ENCODE assay signal across 17 mouse cellular contexts in genomic region chr14:48559736-48560135, GRCm38 (mm10).
DNase-seq lines count a peak whose midpoint lies in the region; ATAC-seq and TF ChIP-seq lines count a peak whose summit lies in the region.
"Had no signal": no experiment of that assay in that cellular context is flagged by ENCODE, and none has a peak within 500 bp of the region (broad histone marks: within the 10 kb centered on the region; RNA-seq: fewer than 3 reads in every experiment).

No protein-coding gene starts in this region.

- no peaks in the 10 kb centered on the region for H3K9me3 ChIP-seq in heart, postnatal 0 days (replicated peaks; ENCODE audit: control insufficient read depth, low read length)
- no peaks in the 10 kb centered on the region for H3K9me3 ChIP-seq in liver, embryonic 13.5 days (replicated peaks)
- H3K9me3 ChIP-seq in forebrain, postnatal 0 days (ENCODE audit: low read length): no peaks in the 10 kb centered on the region
- H3K9me3 ChIP-seq: heart, embryonic 12.5 days; midbrain, embryonic 12.5 days had no signal

- intact Hi-C loops in heart, postnatal 25 days (cut with DNase I): no loop called here

- 0 out of 2 replicates have a peak, but pooled peaks cover 3% of the 10 kb centered on the region for H3K4me1 ChIP-seq in heart, postnatal 0 days (ENCODE audit: control insufficient read depth, insufficient read depth)
- no peaks in the 10 kb centered on the region for H3K4me1 ChIP-seq in thymus, adult 2 months (replicated peaks; ENCODE audit: control insufficient read depth, insufficient read depth, low read length)
- peaks cover 15% of the 10 kb centered on the region for H3K4me1 ChIP-seq in liver, embryonic 13.5 days (replicated peaks)
- H3K4me1 ChIP-seq in forebrain, postnatal 0 days (ENCODE audit: insufficient read depth): no peaks in the 10 kb centered on the region
- H3K4me1 ChIP-seq: midbrain, embryonic 12.5 days had no signal

- H3K36me3 ChIP-seq in heart, postnatal 0 days (replicated peaks; ENCODE audit: control insufficient read depth, insufficient read depth, low read length): no peaks in the 10 kb centered on the region
- H3K36me3 ChIP-seq in thymus, adult 2 months (ENCODE audit: control insufficient read depth, insufficient read depth, low read length): no peaks in the 10 kb centered on the region
- H3K36me3 ChIP-seq in liver, embryonic 13.5 days: no peaks in the 10 kb centered on the region
- H3K36me3 ChIP-seq in forebrain, postnatal 0 days (ENCODE audit: insufficient read depth): no peaks in the 10 kb centered on the region
- H3K36me3 ChIP-seq: heart, embryonic 12.5 days; midbrain, embryonic 12.5 days had no signal

- H3K27ac ChIP-seq in heart, postnatal 0 days (ENCODE audit: low read depth): no peak overlapping the region
- H3K27ac ChIP-seq in thymus, adult 2 months (ENCODE audit: control insufficient read depth, insufficient read depth, low read length): no peak overlapping the region
- no peak overlapping the region for H3K27ac ChIP-seq in liver, embryonic 13.5 days
- H3K27ac ChIP-seq in forebrain, postnatal 0 days (ENCODE audit: low read depth, low read length): no peak overlapping the region
- H3K27ac ChIP-seq: midbrain, embryonic 12.5 days had no signal

- H3K9ac ChIP-seq in heart, postnatal 0 days (replicated peaks; ENCODE audit: low read depth, low read length): no peak overlapping the region
- no peak overlapping the region for H3K9ac ChIP-seq in liver, embryonic 13.5 days
- H3K9ac ChIP-seq in forebrain, postnatal 0 days: no peak overlapping the region
- H3K9ac ChIP-seq: heart, embryonic 12.5 days; midbrain, embryonic 12.5 days had no signal

- H3K4me2 ChIP-seq in heart, postnatal 0 days (ENCODE audit: low read depth, low read length): no peak overlapping the region
- H3K4me2 ChIP-seq in liver, embryonic 13.5 days: no peak overlapping the region
- no peak overlapping the region for H3K4me2 ChIP-seq in forebrain, postnatal 0 days (ENCODE audit: low read depth)
- H3K4me2 ChIP-seq: heart, embryonic 12.5 days; midbrain, embryonic 12.5 days had no signal

- 67% methylated on average over 7 of the region's 7 CpGs for WGBS in heart, postnatal 0 days
- 66% methylated on average over 7 of the region's 7 CpGs for WGBS in thymus, adult 2 months
- 54% methylated on average over 7 of the region's 7 CpGs for WGBS in liver, embryonic 13.5 days (ENCODE audit: insufficient replicate concordance)
- 71% methylated on average over 7 of the region's 7 CpGs for WGBS in forebrain, postnatal 0 days

- no peak overlapping the region for H3K4me3 ChIP-seq in heart, postnatal 0 days (ENCODE audit: low read depth, low read length)
- H3K4me3 ChIP-seq in thymus, adult 2 months (ENCODE audit: control insufficient read depth, insufficient read depth, low read length): no peak overlapping the region
- H3K4me3 ChIP-seq in liver, embryonic 13.5 days (replicated peaks): no peak overlapping the region
- no peak overlapping the region for H3K4me3 ChIP-seq in forebrain, postnatal 0 days (ENCODE audit: low read depth, low read length)
- H3K4me3 ChIP-seq: heart, embryonic 12.5 days; midbrain, embryonic 12.5 days had no signal

- no peak for DNase-seq in heart, postnatal 0 days (ENCODE audit: low spot score)
- no peak for DNase-seq in heart, postnatal 25 days (ENCODE audit: low spot score)
- peak; percentile 7 for DNase-seq in thymus, postnatal 4 days
- no peak for DNase-seq in thymus, adult 2 months
- no peak for DNase-seq in liver, embryonic 13.5 days
- no peak for DNase-seq in forebrain, postnatal 0 days
- no peak for DNase-seq in heart, adult 11 months
- DNase-seq: cerebellum, postnatal 25 days; heart, postnatal 4 days; kidney, adult 9 months; left cerebral cortex, postnatal 4 days; thymus, adult 18-20 months had no signal

- no peak for TF ChIP-seq POLR2A in thymus, adult 2 months (IDR thresholded peaks at IDR 0.05; ENCODE audit: control insufficient read depth, extremely low read depth, insufficient read depth, low read length, poor library complexity)

- no peak for ATAC-seq in heart, postnatal 0 days (ENCODE audit: insufficient read depth, low read depth)
- peak; percentile 65 for ATAC-seq in liver, embryonic 13.5 days (ENCODE audit: low read depth)
- no peak for ATAC-seq in activated CD4-positive, CD25-positive, alpha-beta regulatory T cell, adult 4 months
- no peak for ATAC-seq in forebrain, postnatal 0 days
- ATAC-seq: forebrain, embryonic 14.5 days; hindbrain, embryonic 16.5 days had no signal

- TF ChIP-seq EP300 in heart, postnatal 0 days (IDR thresholded peaks at IDR 0.05; ENCODE audit: low read depth): no peak

- no peaks in the 10 kb centered on the region for H3K27me3 ChIP-seq in heart, postnatal 0 days (ENCODE audit: control insufficient read depth, insufficient read depth, low read length)
- H3K27me3 ChIP-seq in thymus, adult 2 months (ENCODE audit: control insufficient read depth, insufficient read depth, low read length): no peaks in the 10 kb centered on the region
- H3K27me3 ChIP-seq in liver, embryonic 13.5 days: peaks cover 3% of the 10 kb centered on the region; the same call in 1 of the 2 replicates
- H3K27me3 ChIP-seq in forebrain, postnatal 0 days (ENCODE audit: insufficient read depth, low read length): no peaks in the 10 kb centered on the region
- H3K27me3 ChIP-seq: heart, embryonic 12.5 days; midbrain, embryonic 12.5 days had no signal

- 0 out of 2 replicates have a peak, but pooled peaks have one; percentile 12 for TF ChIP-seq CTCF in heart, postnatal 0 days (IDR thresholded peaks at IDR 0.05; ENCODE audit: low read depth)
- TF ChIP-seq CTCF in thymus, adult 2 months (IDR thresholded peaks at IDR 0.05; ENCODE audit: borderline replicate concordance, control insufficient read depth, extremely low read depth, insufficient read depth, low read length, poor library complexity): no peak
- no peak for TF ChIP-seq CTCF in forebrain, postnatal 0 days (IDR thresholded peaks at IDR 0.05; ENCODE audit: low read depth)
